ENCODE assay signal across 25 mouse cellular contexts in genomic region chr9:20886563-20886962, GRCm38 (mm10).
"Had no signal": no experiment of that assay in that cellular context is flagged by ENCODE, and none has a peak within 500 bp of the region (broad histone marks: within the 10 kb centered on the region; RNA-seq: fewer than 3 reads in every experiment).

No protein-coding gene starts in this region.

- H3K27me3 ChIP-seq: heart, embryonic 13.5 days; heart, embryonic 15.5 days; hindbrain, embryonic 13.5 days; hindbrain, embryonic 15.5 days; intestine, embryonic 15.5 days; limb, embryonic 13.5 days; limb, embryonic 15.5 days; liver, embryonic 12.5 days had no signal

- ATAC-seq: inflammation-experienced regulatory T-cells, adult 6 months; intestine, embryonic 15.5 days; intestine, postnatal 0 days; liver, embryonic 12.5 days had no signal

- DNase-seq: gastrocnemius, postnatal 10 days; gastrocnemius, postnatal 25 days; heart, adult 2 months; heart, postnatal 14 days; heart, postnatal 4 days; kidney, adult 18-20 months; kidney, adult 8-10 months; kidney, postnatal 10 days; kidney, postnatal 25 days; kidney, postnatal 4 days; layer of hippocampus, adult 9-11 months; left cerebral cortex, postnatal 4 days had no signal

- H3K9ac ChIP-seq: heart, embryonic 13.5 days; heart, embryonic 15.5 days; hindbrain, embryonic 15.5 days; intestine, embryonic 15.5 days; limb, embryonic 13.5 days; limb, embryonic 15.5 days; liver, embryonic 12.5 days; liver, embryonic 14.5 days had no signal

- H3K9me3 ChIP-seq: heart, embryonic 15.5 days; hindbrain, embryonic 13.5 days; hindbrain, embryonic 15.5 days; intestine, embryonic 15.5 days; limb, embryonic 13.5 days; limb, embryonic 15.5 days; liver, embryonic 12.5 days had no signal

- H3K4me3 ChIP-seq: heart, adult 2 months; heart, embryonic 13.5 days; heart, embryonic 15.5 days; hindbrain, embryonic 10.5 days; hindbrain, embryonic 13.5 days; intestine, embryonic 15.5 days; left cerebral cortex, adult 2 months; limb, embryonic 13.5 days; limb, embryonic 15.5 days had no signal

- H3K4me2 ChIP-seq: limb, embryonic 15.5 days had no signal

- H3K27ac ChIP-seq: heart, embryonic 15.5 days; intestine, embryonic 15.5 days; limb, embryonic 13.5 days; liver, embryonic 12.5 days; liver, embryonic 14.5 days had no signal
